Comparison of ENCODE assay signal across 10 mouse cellular contexts in genomic region chr9:100548313-100548712, GRCm38 (mm10). TPM values are rescaled to one million over a fixed set of nuclear protein-coding genes. Genes with fewer than 3 reads are reported as not detected.
A peak's percentile ranks its signal among the peaks of the same experiment; 100 is the strongest.
DNase-seq lines count a peak whose midpoint lies in the region; ATAC-seq and TF ChIP-seq lines count a peak whose summit lies in the region.
"Had no signal": no experiment of that assay in that cellular context is flagged by ENCODE, and none has a peak within 500 bp of the region (broad histone marks: within the 10 kb centered on the region; RNA-seq: fewer than 3 reads in every experiment).

No protein-coding gene starts in this region.

- dilution Hi-C loops in CH12.LX (cut with MboI; ENCODE audit: extremely low pct_ligation_motif_present, extremely low pct_unique_long_range_greater_than_20kb, low sequenced_read_pairs): no loop called here

- H3K4me1 ChIP-seq in kidney, embryonic 14.5 days (ENCODE audit: control insufficient read depth, insufficient read depth, low read length): peaks cover 13% of the 10 kb centered on the region; the same call in 1 of the 2 replicates
- H3K4me1 ChIP-seq in CH12.LX (ENCODE audit: control insufficient read depth in 1 of 2, insufficient read depth in 2 of 2): peaks cover 0 to 19% of the 10 kb centered on the region in 2 experiments; a peak in 1 of 4 replicates
- no peaks in the 10 kb centered on the region; the same call in 1 of the 2 replicates for H3K4me1 ChIP-seq in forebrain, embryonic 11.5 days (replicated peaks; ENCODE audit: control insufficient read depth, insufficient read depth, low read length)

- no peak for ATAC-seq in kidney, embryonic 14.5 days (ENCODE audit: low FRiP score, low TSS enrichment)
- no peak for ATAC-seq in forebrain, embryonic 11.5 days (replicated peaks; ENCODE audit: low FRiP score)
- ATAC-seq: intestine, embryonic 16.5 days had no signal

- no peak overlapping the region for H3K27ac ChIP-seq in kidney, embryonic 14.5 days (ENCODE audit: low read depth, low read length)
- no peak overlapping the region for H3K27ac ChIP-seq in CH12.LX (ENCODE audit: insufficient read depth, low read depth)
- H3K27ac ChIP-seq in forebrain, embryonic 11.5 days (ENCODE audit: low read depth, low read length): no peak overlapping the region
- H3K27ac ChIP-seq: lung, embryonic 15.5 days had no signal

- peaks cover 9% of the 10 kb centered on the region for H3K9me3 ChIP-seq in kidney, embryonic 14.5 days (ENCODE audit: control insufficient read depth, low read length)
- peaks cover 8% of the 10 kb centered on the region for H3K9me3 ChIP-seq in CH12.LX (replicated peaks; ENCODE audit: low read length)
- H3K9me3 ChIP-seq in forebrain, embryonic 11.5 days (ENCODE audit: control insufficient read depth, low read length): peaks cover 2% of the 10 kb centered on the region; the same call in 1 of the 2 replicates

- in situ Hi-C loops in CH12.LX (cut with MboI; ENCODE audit: low pct_ligation_motif_present, low pct_unique_long_range_greater_than_20kb, low sequenced_read_pairs): no loop called here

- peak; percentile 33 for DNase-seq in kidney, postnatal 10 days
- DNase-seq in CH12.LX (ENCODE audit: extremely low read depth): peak; percentile 39
- DNase-seq in R1 (ENCODE audit: low read depth, low spot score): peak; percentile 74
- DNase-seq in retina, postnatal 1 day: peak; percentile 38
- no peak for DNase-seq in layer of hippocampus, postnatal 14 days (ENCODE audit: low spot score in 2 of 2)
- no peak for DNase-seq in forebrain, embryonic 11.5 days (ENCODE audit: low spot score)
- no peak for DNase-seq in frontal cortex, adult 2 months (ENCODE audit: extremely low spot score in 1 of 2, low spot score in 1 of 2)

- TF ChIP-seq POLR2A in CH12.LX (IDR thresholded peaks at IDR 0.05; ENCODE audit: low read depth, low read length): no peak

- H3K79me2 ChIP-seq in CH12.LX (replicated peaks; ENCODE audit: control insufficient read depth, extremely low read depth, insufficient read depth, poor library complexity, severe bottlenecking): peaks cover 18% of the 10 kb centered on the region

- H3K4me2 ChIP-seq in kidney, embryonic 14.5 days (replicated peaks; ENCODE audit: low read depth, low read length): no peak overlapping the region
- H3K4me2 ChIP-seq in CH12.LX (ENCODE audit: insufficient read depth, low read depth, poor library complexity, severe bottlenecking): no peak overlapping the region
- no peak overlapping the region for H3K4me2 ChIP-seq in forebrain, embryonic 11.5 days (ENCODE audit: low read depth, low read length, severe bottlenecking)
- H3K4me2 ChIP-seq: lung, embryonic 15.5 days had no signal

- peak; percentile 18 for TF ChIP-seq RAD21 in CH12.LX (IDR thresholded peaks at IDR 0.05; ENCODE audit: low read depth, low read length)

- H3K4me3 ChIP-seq in kidney, embryonic 14.5 days (ENCODE audit: low read length): no peak overlapping the region
- no peak overlapping the region for H3K4me3 ChIP-seq in CH12.LX (replicated peaks in 1 of 3; ENCODE audit: low read depth in 2 of 3, low read length in 2 of 3, poor library complexity in 1 of 3)
- H3K4me3 ChIP-seq in forebrain, embryonic 11.5 days (ENCODE audit: low read depth, low read length): no peak overlapping the region
- H3K4me3 ChIP-seq: lung, embryonic 15.5 days had no signal

- TF ChIP-seq CTCF in CH12.LX (conservative IDR thresholded peaks at IDR 0.05 in 1 of 2, IDR thresholded peaks at IDR 0.05 in 1 of 2; ENCODE audit: low read depth in 2 of 2, low read length in 2 of 2): peak; percentile 56 to 67

- 99% methylated on average over 2 of the region's 2 CpGs for WGBS in kidney, embryonic 14.5 days
- WGBS in forebrain, embryonic 11.5 days: 92% methylated on average over 2 of the region's 2 CpGs

- no peaks in the 10 kb centered on the region for H3K27me3 ChIP-seq in kidney, embryonic 14.5 days (ENCODE audit: control insufficient read depth, insufficient read depth, low read length)
- H3K27me3 ChIP-seq in CH12.LX (replicated peaks): no peaks in the 10 kb centered on the region
- H3K27me3 ChIP-seq in forebrain, embryonic 11.5 days (ENCODE audit: control insufficient read depth, insufficient read depth, low read length): no peaks in the 10 kb centered on the region
- H3K27me3 ChIP-seq: lung, embryonic 15.5 days had no signal

- TF ChIP-seq EP300 in CH12.LX (IDR thresholded peaks at IDR 0.05; ENCODE audit: low read length): no peak

- H3K9ac ChIP-seq in kidney, embryonic 14.5 days (ENCODE audit: low read depth, low read length): no peak overlapping the region
- H3K9ac ChIP-seq in CH12.LX (ENCODE audit: insufficient read depth, low read depth): no peak overlapping the region
- no peak overlapping the region for H3K9ac ChIP-seq in forebrain, embryonic 11.5 days (ENCODE audit: low read length)
- H3K9ac ChIP-seq: lung, embryonic 15.5 days had no signal

- H3K36me3 ChIP-seq in kidney, embryonic 14.5 days (ENCODE audit: control insufficient read depth, insufficient read depth, low read length): no peaks in the 10 kb centered on the region
- peaks cover 0 to 5% of the 10 kb centered on the region in 2 experiments for H3K36me3 ChIP-seq in CH12.LX (replicated peaks in 1 of 2; ENCODE audit: control insufficient read depth in 1 of 2, insufficient read depth in 1 of 2, low read length in 1 of 2)
- H3K36me3 ChIP-seq in forebrain, embryonic 11.5 days (ENCODE audit: control insufficient read depth, insufficient read depth, low read length): 0 out of 2 replicates have a peak, but pooled peaks cover 3% of the 10 kb centered on the region

TF ChIP-seq in CH12.LX, 34 proteins besides CTCF, POLR2A, EP300 and RAD21:
- no peak for TF ChIP-seq MAX (IDR thresholded peaks at IDR 0.05; ENCODE audit: low read length)
- TF ChIP-seq ZNF384 (IDR thresholded peaks at IDR 0.05; ENCODE audit: low read depth, low read length): peak; percentile 65
TF ChIP-seq in CH12.LX: peak in this region for 1.

RNA-seq across cellular contexts. Expression of gene Nck1, which starts 2.4 kb away (rescaled TPM):
- polyA plus RNA-seq in kidney, embryonic 14.5 days (2014; fragmentation: Nextera tagmentation; extraction: Ambion mirVana): 71.4 and 82.9 TPM in 2 replicates
- total RNA-seq in CH12.LX (2012; rRNA removed) (16.7 and 17.5 TPM in 2 replicates), CH12.LX (2014; rRNA removed) (25.1 and 25.2 TPM in 2 replicates)
- 27.4 and 31.9 TPM in 2 replicates for polyA plus RNA-seq in CH12.LX (2012; ENCODE audit: insufficient read length, low read depth)
- 10 to 100 TPM; 26.5 to 29.4 TPM for total RNA-seq in layer of hippocampus, postnatal 14 days (2021)
- polyA plus RNA-seq in forebrain, embryonic 11.5 days (2014; fragmentation: Nextera tagmentation; extraction: Ambion mirVana): 64.2 and 74.7 TPM in 2 replicates
- polyA plus RNA-seq in frontal cortex, adult 2 months (2012; rRNA removed): 28.0 and 31.8 TPM in 2 replicates

RNA-seq across cellular contexts. Expression of gene Slc35g2, which starts 22.6 kb away (rescaled TPM):
- 5.2 and 5.6 TPM in 2 replicates for polyA plus RNA-seq in kidney, embryonic 14.5 days (2014; fragmentation: Nextera tagmentation; extraction: Ambion mirVana)
- total RNA-seq in CH12.LX (2012; rRNA removed): not detected in 2 replicates
- not detected in 2 replicates for total RNA-seq in CH12.LX (2014; rRNA removed)
- polyA plus RNA-seq in CH12.LX (2012; ENCODE audit: insufficient read length, low read depth): 0.74 TPM in 1 of 2 replicates, not detected in the other
- total RNA-seq in layer of hippocampus, postnatal 14 days (2021): 10 to 100 TPM; 11.2 to 12.0 TPM
- 7.5 and 8.5 TPM in 2 replicates for polyA plus RNA-seq in forebrain, embryonic 11.5 days (2014; fragmentation: Nextera tagmentation; extraction: Ambion mirVana)
- polyA plus RNA-seq in frontal cortex, adult 2 months (2012; rRNA removed): 21.0 and 23.6 TPM in 2 replicates

RNA-seq across cellular contexts. Expression of gene Stag1, which starts 49.3 kb away (rescaled TPM):
- polyA plus RNA-seq in kidney, embryonic 14.5 days (2014; fragmentation: Nextera tagmentation; extraction: Ambion mirVana): 38.0 and 69.9 TPM in 2 replicates
- total RNA-seq in CH12.LX (2012; rRNA removed) (24.5 and 29.5 TPM in 2 replicates), CH12.LX (2014; rRNA removed) (33.7 and 37.4 TPM in 2 replicates)
- polyA plus RNA-seq in CH12.LX (2012; ENCODE audit: insufficient read length, low read depth): 43.2 and 45.9 TPM in 2 replicates
- 10 to 100 TPM; 39.0 to 40.6 TPM for total RNA-seq in layer of hippocampus, postnatal 14 days (2021)
- polyA plus RNA-seq in forebrain, embryonic 11.5 days (2014; fragmentation: Nextera tagmentation; extraction: Ambion mirVana): 57.8 and 63.0 TPM in 2 replicates
- polyA plus RNA-seq in frontal cortex, adult 2 months (2012; rRNA removed): 27.2 and 27.8 TPM in 2 replicates

Comparison
In these comparisons a context has a peak if more than half of its experiments do, and no peak if none do; other contexts are left out.
1. DNase-seq: peak in kidney, postnatal 10 days (single experiment), CH12.LX (single experiment), R1 (single experiment) and retina, postnatal 1 day (single experiment); none in layer of hippocampus, postnatal 14 days (0 of 2), forebrain, embryonic 11.5 days (single experiment) and frontal cortex, adult 2 months (0 of 2).